Mouse (Mus musculus) fat pad, adult 2 months (tissue): Measurements from ENCODE around the gene Smap1.

Experiments
- DNase-seq: peaks from one replicate; pipeline ENCODE4 v3.0.0-alpha.2; 2011; ENCODE audit warnings: low read depth, low spot score; ENCODE audit errors: extremely low read depth

The Smap1 gene

GRCm38 (mm10) chr1:23840924-23841323 lies 81.2 kb downstream of the Smap1 start:
- no peak for DNase-seq

DNA sequence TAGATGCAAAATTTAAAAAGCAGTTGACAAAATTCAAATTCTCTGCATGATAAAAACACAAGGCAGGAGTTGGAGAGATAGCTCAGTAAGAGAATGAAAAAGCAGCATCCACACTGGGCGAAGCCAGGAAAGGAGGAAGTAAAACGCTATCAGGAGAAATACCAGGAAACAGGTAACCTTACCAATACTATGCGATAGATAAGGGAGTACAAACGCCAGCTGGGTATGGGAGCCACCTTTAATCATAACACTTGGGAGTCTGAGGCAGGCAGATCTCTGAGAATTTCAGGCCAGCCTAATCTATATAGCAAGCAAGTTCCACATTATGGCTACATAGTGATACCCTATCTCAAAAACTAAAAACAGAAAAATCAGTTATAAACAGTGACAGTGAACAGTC lies 85.5 kb downstream of the Smap1 start:
- DNase-seq = no peak

GRCm38 (mm10) chr1:23834819-23835218 lies 87.3 kb downstream of the Smap1 start:
- DNase-seq = no peak

GRCm38 (mm10) chr1:23834246-23834645 lies 87.9 kb downstream of the Smap1 start:
- no peak for DNase-seq

GRCm38 (mm10) chr1:23826887-23827758 lies 95.0 kb downstream of the Smap1 start:
- no peak for DNase-seq

- no peak for DNase-seq
Measured at GRCm38 (mm10) chr1:23821615-23822014, 100.5 kb downstream of the Smap1 start.

DNA sequence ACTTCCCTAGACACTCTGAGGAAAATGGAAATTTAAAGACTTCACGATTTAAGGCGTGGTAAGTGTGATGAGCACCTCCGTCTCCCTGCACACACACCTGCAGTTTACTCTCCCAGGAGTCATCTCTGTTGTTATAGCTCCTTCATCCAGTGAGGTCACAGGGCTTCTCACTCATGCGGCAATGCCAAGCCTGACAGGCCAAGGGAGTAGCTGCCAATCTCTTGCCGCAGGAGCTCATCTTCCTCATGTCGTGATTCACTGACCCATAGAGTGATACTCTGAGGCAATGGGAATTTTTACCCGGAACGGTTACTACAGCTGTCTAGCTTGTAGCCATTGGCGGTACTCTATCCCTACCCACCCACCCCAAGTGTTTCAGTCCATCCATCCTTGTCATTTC lies 123.8 kb downstream of the Smap1 start:
- DNase-seq = no peak
